Mouse (Mus musculus) layer of hippocampus, adult 9-11 months (tissue): ENCODE measurements at regions not wholly inside any gene's neighbourhood (a gene's known extent, or its start where the extent isn't known, plus 50 kb on each side); places are given as distances from the start of the nearest gene placed in this dataset.

Experiments
- DNase-seq: peaks from one replicate; pipeline ENCODE4 v3.0.0; 2022

DNA sequence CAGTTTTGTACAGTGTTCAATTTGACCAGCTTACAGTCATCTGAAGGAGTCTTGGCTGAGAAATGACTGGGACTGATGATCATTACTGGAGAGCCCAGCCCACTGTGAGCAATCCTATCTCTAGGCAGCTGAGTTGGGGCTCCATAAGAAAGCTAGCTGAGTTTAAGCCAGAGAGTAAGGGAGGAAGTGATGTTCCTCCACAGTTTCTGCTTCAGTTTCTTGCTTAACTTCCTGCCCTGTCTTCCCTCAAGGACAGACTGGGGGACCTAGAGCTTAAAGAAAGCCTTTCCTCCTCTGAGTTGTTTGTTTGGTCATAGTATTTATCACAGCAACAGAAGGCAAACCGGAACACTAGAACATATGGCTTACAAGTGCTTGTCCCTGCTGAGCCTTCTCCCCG, 70.8 kb upstream of the Med14 start:
- no peak for DNase-seq

- DNase-seq = no peak
Observed at GRCm38 (mm10) chrX:12829165-12829564, 67.3 kb upstream of the Med14 start.

GRCm38 (mm10) chrX:12827299-12827872, 65.5 kb upstream of the Med14 start:
- no peak for DNase-seq

- no peak for DNase-seq
Observed at GRCm38 (mm10) chrX:12826646-12827045, 64.8 kb upstream of the Med14 start.

GRCm38 (mm10) chrX:12825262-12825661, 63.4 kb upstream of the Med14 start:
- no peak for DNase-seq

GRCm38 (mm10) chrX:12824497-12824896, 62.6 kb upstream of the Med14 start:
- no peak for DNase-seq

- no peak for DNase-seq
Observed at GRCm38 (mm10) chrX:12822777-12823176, 60.9 kb upstream of the Med14 start.

- DNase-seq = peak; percentile 9
Observed at GRCm38 (mm10) chrX:12813083-12813660, 51.3 kb upstream of the Med14 start.
